Mouse (Mus musculus): ENCODE data around the gene Nat8.
"Not testable (repeated sequence)": the region's sequence is repeated elsewhere in the genome, so short reads cannot be mapped to it uniquely, and the experiment has no call there.

DNA sequence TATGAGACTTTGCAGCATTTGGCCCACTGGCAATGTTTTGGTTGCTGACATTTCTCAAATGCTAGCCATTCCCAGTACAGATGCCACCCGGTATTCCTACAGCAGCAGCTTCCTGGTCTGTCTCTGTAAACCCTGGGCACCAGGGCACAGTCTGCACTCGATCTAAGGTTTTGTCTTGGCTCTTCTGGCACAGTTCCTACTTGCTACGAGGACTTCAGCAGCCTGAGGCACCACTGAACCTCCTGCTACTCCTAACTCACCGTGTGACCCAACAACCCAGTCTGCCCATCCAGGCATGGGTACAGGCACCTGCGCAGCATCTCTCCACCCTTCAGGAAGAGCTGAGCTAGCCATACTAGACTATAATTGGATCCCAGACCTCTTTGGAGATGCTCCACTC is 4.2 kb upstream of the Nat8 start:
- TF ChIP-seq POLR2A, CTCF (IDR thresholded peaks at IDR 0.05; ENCODE audit: extremely low read depth, insufficient read depth, low read length): not testable (repeated sequence)
